Mouse (Mus musculus) liver, postnatal 0 days (tissue): Measurements from ENCODE around the gene Ttc13. TPM values are rescaled to one million over a fixed set of nuclear protein-coding genes. Genes with fewer than 3 reads are reported as not detected.
A peak's percentile ranks its signal among the peaks of the same experiment; 100 is the strongest.

Source experiments
- ATAC-seq: fragments of 200-750 bp; cut with Nextera tagmentation; 2 replicates; pipeline ENCODE4 v1.8.0; 2017; ENCODE audit warnings: mild to moderate bottlenecking, moderate library complexity
- DNase-seq: peaks from one replicate; pipeline ENCODE4 v3.0.0-alpha.2; 2016
- H3K27ac ChIP-seq: fragments of 300-500 bp; sonication (generic); 2 replicates; pipeline ENCODE4 v1.5.1; 2014; ENCODE audit warnings: antibody characterized with exemption, moderate library complexity, mild to moderate bottlenecking, low read depth
- H3K27me3 ChIP-seq: fragments of 300-500 bp; sonication (generic); 2 replicates; pipeline ENCODE4 v1.6.1; 2014; ENCODE audit warnings: low read length, control low read depth, mixed read lengths; ENCODE audit not compliant: insufficient read depth
- H3K36me3 ChIP-seq: fragments of 300-500 bp; sonication (generic); replicated peaks from 2 replicates; pipeline ENCODE4 v1.6.1; 2014; ENCODE audit warnings: mild to moderate bottlenecking, control low read depth, low read length, moderate library complexity, mixed read lengths; ENCODE audit not compliant: insufficient read depth
- H3K4me1 ChIP-seq: fragments of 300-500 bp; sonication (generic); 2 replicates; pipeline ENCODE4 v1.6.1; 2014; ENCODE audit warnings: antibody characterized with exemption, mild to moderate bottlenecking, control low read depth; ENCODE audit not compliant: insufficient read depth
- H3K4me2 ChIP-seq: fragments of 300-500 bp; sonication (generic); 2 replicates; pipeline ENCODE4 v1.6.1; 2014; ENCODE audit warnings: low read depth, mild to moderate bottlenecking, low read length, moderate library complexity, mixed read lengths
- H3K4me3 ChIP-seq: fragments of 300-500 bp; sonication (generic); 2 replicates; pipeline ENCODE4 v1.5.1; 2014; ENCODE audit warnings: low read depth, low read length
- H3K9ac ChIP-seq: fragments of 300-500 bp; sonication (generic); replicated peaks from 2 replicates; pipeline ENCODE4 v1.6.1; 2014; ENCODE audit warnings: mild to moderate bottlenecking, moderate library complexity
- H3K9me3 ChIP-seq: fragments of 300-500 bp; sonication (generic); 2 replicates; pipeline ENCODE4 v1.6.1; 2016; ENCODE audit warnings: mild to moderate bottlenecking, control low read depth, low read length, mixed read lengths
- CTCF ChIP-seq: sonication (generic); IDR thresholded peaks from 2 replicates; pipeline ENCODE4 v1.5.1; 2016; ENCODE audit warnings: antibody characterized with exemption, low read depth
- EP300 ChIP-seq: IDR thresholded peaks from 2 replicates; pipeline ENCODE4 v1.6.1; 2016; ENCODE audit warnings: antibody characterized with exemption, low read depth, mild to moderate bottlenecking
- WGBS: fragments of 180-500 bp; shearing (Covaris S2); extraction: QIAGEN DNeasy Blood & Tissue Kit; methylation state at CpG from one replicate; pipeline ENCODE4 v1.1.7; 2014; ENCODE audit not compliant: insufficient replicate concordance; 5-methylcytosine and 5-hydroxymethylcytosine counted together
- polyA plus RNA-seq: library from polyadenylated mRNA; unstranded; fragments of >200 nt; fragmentation: Nextera tagmentation; extraction: Ambion mirVana; gene quantifications from 2 replicates; pipeline ENCODE4 v1.2.1, GENCODE M21; 2015

Gene Ttc13
- polyA plus RNA-seq, 1 experiment from 2014 or later: 14.0 TPM

DNA sequence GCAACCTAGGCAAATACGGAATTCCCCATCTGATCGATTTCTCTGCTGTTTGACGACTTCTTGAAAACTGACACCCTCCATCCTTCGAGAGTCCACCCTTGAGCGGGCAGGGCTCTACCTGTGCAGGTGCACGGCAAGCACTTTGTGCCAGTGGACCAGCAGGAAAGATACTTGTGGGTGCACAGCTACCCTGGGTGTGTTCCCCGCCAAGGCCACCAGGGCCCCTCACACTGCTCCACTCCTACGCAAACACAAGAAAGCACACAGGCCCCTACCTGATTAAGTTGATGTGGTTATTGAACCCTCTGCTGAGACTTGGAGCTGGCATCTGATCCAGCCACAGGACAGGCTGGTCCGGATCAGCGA lies 40.0 kb downstream of the Ttc13 start:
- Histone ChIP-seq H3K27ac (no peak overlapping the region), H3K4me1 (no peaks in the 10 kb centered on the region), H3K4me3 (no peak overlapping the region), H3K9ac (no peak overlapping the region), H3K9me3 (no peaks in the 10 kb centered on the region), H3K27me3 (no peaks in the 10 kb centered on the region), H3K36me3 (peaks cover 40% of the 10 kb centered on the region), H3K4me2 (no peak overlapping the region)
- no peak for DNase-seq
- 88% methylated on average over 10 of the region's 10 CpGs for WGBS
- ATAC-seq: no peak
- TF ChIP-seq CTCF (no peak), EP300 (no peak)

DNA sequence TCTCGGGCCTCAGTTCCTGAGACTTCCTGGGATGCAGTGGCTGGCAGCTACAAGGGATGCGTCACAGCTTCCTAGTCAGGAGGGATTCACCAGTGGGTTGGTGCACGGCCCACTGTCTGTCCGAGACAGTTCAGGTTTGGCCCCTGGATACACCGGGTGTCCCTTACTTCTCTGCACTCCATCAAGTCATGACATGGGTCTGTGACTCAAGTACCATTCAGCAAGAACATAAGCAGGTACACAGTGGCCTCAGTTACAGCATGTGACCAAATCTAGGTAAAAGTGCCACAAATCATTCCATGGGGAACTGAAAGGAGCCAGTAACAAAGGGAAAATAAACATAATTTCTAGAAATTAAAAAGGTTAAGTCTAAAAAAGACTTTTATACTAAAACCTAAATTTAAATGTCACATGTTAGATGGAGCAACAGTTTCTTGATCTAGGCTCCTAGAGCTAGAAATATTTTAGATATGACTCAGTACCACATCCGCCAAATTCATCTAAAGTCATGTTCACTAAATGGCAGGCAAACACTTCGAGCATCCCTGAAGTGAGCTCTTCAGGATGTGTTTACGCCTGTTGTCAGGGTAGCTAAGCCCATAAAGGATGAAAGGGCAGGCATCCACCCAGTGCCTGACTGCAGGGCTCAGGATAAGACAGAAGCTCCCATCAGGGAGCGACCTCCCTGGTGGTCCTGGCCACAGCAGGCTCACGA lies 40.5 kb downstream of the Ttc13 start:
- Histone ChIP-seq H3K9ac (no peak overlapping the region), H3K36me3 (peaks cover 36% of the 10 kb centered on the region), H3K4me2 (no peak overlapping the region), H3K4me1 (no peaks in the 10 kb centered on the region), H3K27me3 (no peaks in the 10 kb centered on the region), H3K9me3 (no peaks in the 10 kb centered on the region), H3K4me3 (no peak overlapping the region), H3K27ac (no peak overlapping the region)
- 87% methylated on average over 10 of the region's 10 CpGs for WGBS
- DNase-seq: no peak
- no peak for ATAC-seq
- TF ChIP-seq CTCF: no peak
- no peak for TF ChIP-seq EP300

DNA sequence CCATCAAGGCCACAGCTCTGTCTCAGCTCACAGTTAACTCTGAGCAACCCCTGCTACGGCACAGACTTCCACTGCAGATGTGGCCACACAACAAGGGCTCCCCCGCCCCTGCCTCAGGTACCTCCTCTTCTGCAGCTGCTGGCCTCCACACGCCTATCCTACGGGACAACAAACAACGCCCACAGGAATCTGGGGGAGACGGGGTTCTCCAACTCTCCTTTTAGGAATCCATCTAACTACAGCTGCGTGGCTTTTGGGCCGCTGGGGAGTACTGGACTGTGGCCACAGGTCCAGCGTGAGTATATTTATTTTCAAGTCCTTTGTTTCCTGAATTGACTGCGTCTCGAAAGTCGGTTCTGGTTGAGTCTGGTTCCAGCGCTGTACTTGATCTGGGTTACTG lies 43.5 kb downstream of the Ttc13 start:
- H3K9ac ChIP-seq: no peak overlapping the region
- H3K36me3 ChIP-seq: peaks cover 26% of the 10 kb centered on the region
- H3K4me2 ChIP-seq: no peak overlapping the region
- no peaks in the 10 kb centered on the region for H3K4me1 ChIP-seq
- no peaks in the 10 kb centered on the region for H3K9me3 ChIP-seq
- no peak for TF ChIP-seq CTCF
- no peak for TF ChIP-seq EP300
- DNase-seq: no peak
- WGBS: 87% methylated on average over 13 of the region's 13 CpGs
- no peak overlapping the region for H3K27ac ChIP-seq
- no peak overlapping the region for H3K4me3 ChIP-seq
- no peak for ATAC-seq
- no peaks in the 10 kb centered on the region for H3K27me3 ChIP-seq

GRCm38 (mm10) chr8:124677486-124677885 lies 44.3 kb downstream of the Ttc13 start:
- H3K9ac ChIP-seq: no peak overlapping the region
- ATAC-seq (peak; percentile 56), DNase-seq (peak; percentile 76)

DNA sequence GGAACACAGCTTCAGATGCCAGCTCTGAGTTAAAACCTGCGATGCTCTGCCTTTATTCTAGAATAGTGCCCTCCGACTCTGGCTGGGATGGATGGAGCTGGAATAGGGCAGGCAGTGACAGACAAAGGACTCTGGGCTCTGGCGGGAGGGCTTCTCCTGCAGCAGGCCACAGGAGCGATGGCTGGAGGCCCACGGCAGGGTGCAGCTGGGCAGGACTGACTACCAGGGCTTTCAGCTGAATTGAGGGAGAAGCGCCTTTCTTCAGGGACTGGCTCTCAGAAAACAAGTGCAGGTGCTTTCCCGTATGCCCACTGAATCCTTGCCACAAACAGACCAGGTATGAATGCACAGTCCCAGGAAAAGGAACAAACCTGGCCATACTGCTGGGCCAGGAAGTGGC lies 44.7 kb downstream of the Ttc13 start:
- H3K27ac ChIP-seq: no peak overlapping the region
- H3K4me1 ChIP-seq: no peaks in the 10 kb centered on the region
- no peaks in the 10 kb centered on the region for H3K9me3 ChIP-seq
- H3K36me3 ChIP-seq: peaks cover 26% of the 10 kb centered on the region
- ATAC-seq (no peak), DNase-seq (no peak)
- no peak overlapping the region for H3K9ac ChIP-seq
- 90% methylated on average over 7 of the region's 7 CpGs for WGBS
- H3K27me3 ChIP-seq: no peaks in the 10 kb centered on the region
- no peak overlapping the region for H3K4me3 ChIP-seq
- TF ChIP-seq CTCF (no peak), EP300 (no peak)
- H3K4me2 ChIP-seq: no peak overlapping the region

More at GRCm38 (mm10) chr8:124677486-124677885, 44.3 kb downstream of the Ttc13 start:
- H3K9me3 ChIP-seq: no peaks in the 10 kb centered on the region
- H3K4me3 ChIP-seq: no peak overlapping the region
- no peak overlapping the region for H3K27ac ChIP-seq
- peaks cover 26% of the 10 kb centered on the region for H3K36me3 ChIP-seq
- H3K4me1 ChIP-seq: no peaks in the 10 kb centered on the region
- H3K27me3 ChIP-seq: no peaks in the 10 kb centered on the region
- no peak overlapping the region for H3K4me2 ChIP-seq
- no peak for TF ChIP-seq EP300
- TF ChIP-seq CTCF: peak; percentile 96
- 63% methylated on average over 12 of the region's 12 CpGs for WGBS

- no peak for ATAC-seq
- Histone ChIP-seq H3K4me2 (no peak overlapping the region), H3K36me3 (peaks cover 24% of the 10 kb centered on the region), H3K4me1 (no peaks in the 10 kb centered on the region), H3K27me3 (no peaks in the 10 kb centered on the region), H3K9me3 (no peaks in the 10 kb centered on the region), H3K9ac (no peak overlapping the region), H3K4me3 (no peak overlapping the region), H3K27ac (no peak overlapping the region)
- 81% methylated on average over 4 of the region's 4 CpGs for WGBS
- TF ChIP-seq EP300: no peak
- no peak for TF ChIP-seq CTCF
- DNase-seq: no peak
Observed at GRCm38 (mm10) chr8:124676661-124677060, 45.1 kb downstream of the Ttc13 start.

GRCm38 (mm10) chr8:124672345-124672744 lies 49.4 kb downstream of the Ttc13 start:
- Histone ChIP-seq H3K4me3 (no peak overlapping the region), H3K27me3 (no peaks in the 10 kb centered on the region), H3K27ac (no peak overlapping the region), H3K9ac (no peak overlapping the region), H3K4me1 (no peaks in the 10 kb centered on the region), H3K9me3 (no peaks in the 10 kb centered on the region), H3K4me2 (no peak overlapping the region), H3K36me3 (peaks cover 7% of the 10 kb centered on the region; the same call in 1 of the 2 replicates)
- no peak for DNase-seq
- no peak for TF ChIP-seq CTCF
- TF ChIP-seq EP300: no peak
- ATAC-seq: no peak
- WGBS: 89% methylated on average over 2 of the region's 2 CpGs
